Mouse (Mus musculus): ENCODE data around the gene Ergic1. TPM values are rescaled to one million over a fixed set of nuclear protein-coding genes. Genes with fewer than 3 reads are reported as not detected.
A peak's percentile ranks its signal among the peaks of the same experiment; 100 is the strongest.

The Ergic1 gene
- total RNA-seq, 4 experiments from 2014 or later = 118 to 152 (median 136) TPM

- no peak for DNase-seq (ENCODE audit: low spot score in 2 of 2)
Observed at GRCm38 (mm10) chr17:26624999-26625398, 63.7 kb downstream of the Ergic1 start.

GRCm38 (mm10) chr17:26625521-26626010 lies 64.3 kb downstream of the Ergic1 start:
- DNase-seq (ENCODE audit: low spot score in 2 of 2) = no peak

- DNase-seq (ENCODE audit: low spot score in 2 of 2) = no peak
Observed at GRCm38 (mm10) chr17:26628479-26628878, 67.2 kb downstream of the Ergic1 start.

- no peak for DNase-seq (ENCODE audit: low spot score in 2 of 2)
Observed at GRCm38 (mm10) chr17:26628936-26629335, 67.6 kb downstream of the Ergic1 start.

GRCm38 (mm10) chr17:26631811-26632327 lies 70.6 kb downstream of the Ergic1 start:
- DNase-seq (ENCODE audit: low spot score in 2 of 2) = peak; percentile 51 to 58

- DNase-seq (ENCODE audit: low spot score in 2 of 2) = no peak
Observed at GRCm38 (mm10) chr17:26633186-26633585, 71.9 kb downstream of the Ergic1 start.

GRCm38 (mm10) chr17:26633926-26634325 lies 72.6 kb downstream of the Ergic1 start:
- DNase-seq (ENCODE audit: low spot score in 2 of 2) = no peak

GRCm38 (mm10) chr17:26634539-26634938 lies 73.2 kb downstream of the Ergic1 start:
- DNase-seq (ENCODE audit: low spot score in 2 of 2) = no peak

- no peak for DNase-seq (ENCODE audit: low spot score in 2 of 2)
Observed at GRCm38 (mm10) chr17:26635951-26636350, 74.7 kb downstream of the Ergic1 start.

GRCm38 (mm10) chr17:26637851-26638250 lies 76.6 kb downstream of the Ergic1 start:
- no peak for DNase-seq (ENCODE audit: low spot score in 2 of 2)

GRCm38 (mm10) chr17:26638655-26639054 lies 77.4 kb downstream of the Ergic1 start:
- DNase-seq (ENCODE audit: low spot score in 2 of 2) = peak in 1 of 2 experiments; percentile 66

- no peak for DNase-seq (ENCODE audit: low spot score in 2 of 2)
Observed at GRCm38 (mm10) chr17:26639791-26640190, 78.5 kb downstream of the Ergic1 start.

GRCm38 (mm10) chr17:26640286-26640740 lies 79.0 kb downstream of the Ergic1 start:
- DNase-seq (ENCODE audit: low spot score in 2 of 2) = no peak

GRCm38 (mm10) chr17:26643456-26643855 lies 82.2 kb downstream of the Ergic1 start:
- DNase-seq (ENCODE audit: low spot score in 2 of 2) = no peak

GRCm38 (mm10) chr17:26643993-26644392 lies 82.7 kb downstream of the Ergic1 start:
- DNase-seq (ENCODE audit: low spot score in 2 of 2) = no peak

- no peak for DNase-seq (ENCODE audit: low spot score in 2 of 2)
Observed at GRCm38 (mm10) chr17:26644509-26645410, 83.5 kb downstream of the Ergic1 start.

- no peak for DNase-seq (ENCODE audit: low spot score in 2 of 2)
Observed at GRCm38 (mm10) chr17:26645411-26645854, 84.1 kb downstream of the Ergic1 start.

GRCm38 (mm10) chr17:26647283-26647682 lies 86.0 kb downstream of the Ergic1 start:
- DNase-seq (ENCODE audit: low spot score in 2 of 2) = no peak

- no peak for DNase-seq (ENCODE audit: low spot score in 2 of 2)
Observed at GRCm38 (mm10) chr17:26649565-26649964, 88.3 kb downstream of the Ergic1 start.

GRCm38 (mm10) chr17:26650451-26651363 lies 89.4 kb downstream of the Ergic1 start:
- no peak for DNase-seq (ENCODE audit: low spot score in 2 of 2)

GRCm38 (mm10) chr17:26658854-26659572 lies 97.7 kb downstream of the Ergic1 start:
- DNase-seq (ENCODE audit: low spot score in 2 of 2) = no peak
